Mouse (Mus musculus) kidney, adult 11 months (tissue): Measurements from ENCODE around the gene Slc25a26.
A peak's percentile ranks its signal among the peaks of the same experiment; 100 is the strongest.
"Not testable (repeated sequence)": the region's sequence is repeated elsewhere in the genome, so short reads cannot be mapped to it uniquely, and the experiment has no call there.

Experiments
- DNase-seq: peaks from one replicate; pipeline ENCODE4 v3.0.0; 2022

The Slc25a26 gene

GRCm38 (mm10) chr6:94553085-94553484 lies 53.0 kb downstream of the Slc25a26 start:
- DNase-seq: no peak

DNA sequence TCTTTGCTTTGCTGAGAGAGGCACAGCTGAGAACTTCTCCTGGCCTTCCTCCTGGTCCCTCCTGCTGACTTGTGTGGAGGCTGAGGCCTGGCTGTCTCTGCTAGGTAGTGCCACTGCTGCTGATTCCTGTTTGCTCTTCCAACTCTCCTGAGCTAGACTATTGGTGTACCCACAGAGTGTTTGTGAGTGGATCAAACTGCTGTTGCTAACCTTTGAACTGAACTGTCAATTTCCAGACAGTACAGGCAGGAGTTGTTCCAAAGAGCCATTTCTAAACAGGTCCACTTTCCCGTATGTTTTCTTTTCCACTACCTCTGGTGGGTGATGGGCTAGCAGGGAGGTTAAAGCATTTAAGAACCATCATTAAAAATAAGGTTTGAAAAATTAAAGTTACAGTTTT lies 58.5 kb downstream of the Slc25a26 start:
- not testable (repeated sequence) for DNase-seq

DNA sequence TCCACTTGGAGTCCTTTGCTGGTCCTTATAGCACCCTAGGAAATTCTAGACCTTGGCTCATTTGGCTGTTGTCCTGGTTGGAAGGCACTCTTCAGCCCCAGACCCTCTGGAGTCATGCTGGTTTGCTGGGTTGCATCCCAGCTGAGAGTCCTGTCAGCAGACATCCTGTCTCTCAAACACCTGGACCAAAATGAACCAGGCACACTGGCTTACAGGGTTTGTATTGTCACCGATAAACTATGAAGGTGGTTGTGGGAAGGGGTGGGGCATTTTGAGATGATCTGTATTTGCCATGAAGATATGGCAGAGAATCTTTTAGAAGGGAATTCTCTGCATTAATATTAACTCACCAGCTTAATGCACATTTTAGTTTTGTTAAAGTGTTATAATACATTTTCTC lies 60.8 kb downstream of the Slc25a26 start:
- no peak for DNase-seq

DNA sequence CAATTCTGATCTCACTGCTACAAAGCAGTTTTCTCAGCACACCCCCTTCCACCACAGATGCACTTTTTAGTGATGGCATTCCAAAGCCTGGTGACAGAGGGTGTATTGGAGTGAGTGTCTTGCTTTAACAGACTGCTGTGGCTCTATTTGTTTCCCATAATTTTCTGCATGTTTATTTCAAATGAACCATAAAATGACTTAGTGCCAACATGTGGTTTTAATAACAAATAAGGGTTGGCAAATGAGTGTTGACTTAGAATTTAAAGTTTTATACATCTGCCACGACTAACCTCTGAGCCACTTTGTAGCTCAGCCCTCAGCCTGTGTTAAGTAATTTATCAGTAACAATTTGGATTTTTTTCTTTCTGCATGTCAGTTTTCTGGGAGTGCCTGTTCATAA lies 61.2 kb downstream of the Slc25a26 start:
- DNase-seq: no peak

DNA sequence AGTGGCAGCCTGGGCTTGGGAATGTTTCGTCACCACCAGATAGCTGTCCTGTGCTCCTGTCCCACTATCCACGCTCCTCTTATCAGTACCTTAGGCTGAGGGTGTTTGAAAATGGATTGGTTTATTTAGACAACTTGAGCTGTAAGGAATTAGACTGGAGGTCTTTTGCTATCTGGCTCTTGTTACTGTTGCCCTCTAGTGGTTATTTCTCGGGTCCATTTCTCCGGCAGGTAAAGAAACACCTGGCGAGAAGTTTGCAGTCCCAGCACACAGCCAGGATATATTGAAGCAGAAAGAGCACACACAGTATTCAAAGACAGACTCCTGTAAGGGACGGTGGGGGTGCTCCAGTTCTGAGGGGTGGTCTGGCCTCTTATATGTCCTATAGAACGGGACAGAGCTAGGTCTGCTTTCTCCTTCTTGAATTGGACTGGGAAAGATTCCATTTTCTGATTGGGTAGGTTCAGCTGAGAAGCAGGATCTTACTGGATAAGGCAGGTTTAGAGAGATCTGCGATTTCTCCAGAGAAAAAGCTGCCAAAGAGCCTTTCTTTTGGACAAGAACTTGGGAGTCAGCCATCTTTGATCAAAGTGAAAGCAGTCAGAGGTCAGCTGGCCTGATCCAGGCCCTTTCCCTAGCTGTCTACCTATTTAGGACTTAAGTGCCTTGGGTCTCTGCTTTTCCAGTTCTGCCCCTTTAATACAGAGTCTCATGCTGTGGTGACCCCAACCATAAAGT lies 63.2 kb downstream of the Slc25a26 start:
- no peak for DNase-seq

DNA sequence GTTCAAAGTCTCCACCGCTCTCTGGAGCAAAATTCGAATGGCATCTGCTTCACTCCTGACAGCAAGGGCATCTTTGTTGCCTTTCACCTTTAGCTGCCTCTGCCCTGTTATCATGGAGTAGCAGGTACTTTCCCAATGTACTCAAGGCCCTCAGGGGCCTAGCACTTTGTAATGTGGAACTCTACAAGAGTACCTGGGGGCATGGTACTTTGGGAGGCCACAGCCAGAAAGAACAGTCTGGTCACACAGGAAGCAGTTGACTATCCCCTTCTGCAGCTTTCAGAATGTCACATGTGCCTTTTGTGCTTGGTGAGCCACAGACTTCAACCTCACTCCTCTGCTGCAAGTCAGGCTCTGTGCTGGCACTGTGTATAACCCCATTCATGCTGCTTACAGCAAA lies 65.6 kb downstream of the Slc25a26 start:
- DNase-seq: no peak

DNA sequence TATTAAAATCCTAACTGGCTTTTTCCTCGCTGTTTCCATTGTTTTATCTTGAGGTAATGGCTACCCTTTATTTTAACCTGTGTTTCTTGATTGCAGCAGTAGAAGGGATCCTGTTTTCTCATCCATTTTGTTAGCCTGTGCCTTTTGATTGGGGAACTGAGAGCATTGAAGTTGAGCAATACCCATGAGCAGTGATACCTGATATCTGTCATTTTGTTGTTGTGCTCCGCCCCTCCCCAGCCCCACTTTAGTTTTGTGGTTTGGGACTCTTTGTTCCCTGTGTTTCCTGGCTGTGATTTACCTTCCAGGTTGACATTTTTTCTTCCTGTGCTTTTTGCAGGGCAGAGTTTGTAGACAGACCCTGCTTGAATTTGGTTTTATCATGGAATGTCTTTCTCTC lies 67.9 kb downstream of the Slc25a26 start:
- DNase-seq: no peak

DNA sequence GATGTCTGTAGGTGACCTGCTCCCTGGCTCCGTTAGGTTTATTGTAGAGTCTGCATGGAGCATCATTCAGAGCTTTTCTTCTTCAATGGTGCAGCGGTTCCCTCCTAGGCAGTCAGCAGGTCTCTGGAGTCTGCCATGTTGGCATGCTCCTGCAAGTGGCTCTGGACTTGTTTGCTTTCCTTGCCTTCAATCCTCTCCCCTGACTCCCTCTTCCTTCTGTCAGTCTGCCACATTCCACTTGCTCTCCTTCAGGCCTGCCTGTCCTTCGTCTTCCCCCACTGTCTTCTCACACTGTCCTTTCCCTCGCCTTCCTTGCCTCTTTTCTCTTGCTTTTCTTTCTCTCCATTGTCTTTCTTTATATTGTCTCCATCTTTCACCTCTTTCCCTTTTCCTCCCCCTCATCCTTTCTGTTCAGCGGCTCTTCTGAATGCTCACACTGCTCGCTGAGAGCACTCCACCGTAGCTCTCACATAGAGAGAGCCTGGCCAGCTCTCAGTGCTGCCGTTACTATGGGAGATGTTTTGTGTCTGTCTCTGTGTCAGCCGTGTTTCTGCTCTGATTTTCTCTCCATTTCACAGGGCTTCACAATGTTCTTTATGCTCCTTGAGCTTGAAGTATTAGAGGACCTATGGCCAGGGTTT lies 75.5 kb downstream of the Slc25a26 start:
- no peak for DNase-seq

- DNase-seq: no peak
Measured at GRCm38 (mm10) chr6:94577991-94578390, 77.9 kb downstream of the Slc25a26 start.

DNA sequence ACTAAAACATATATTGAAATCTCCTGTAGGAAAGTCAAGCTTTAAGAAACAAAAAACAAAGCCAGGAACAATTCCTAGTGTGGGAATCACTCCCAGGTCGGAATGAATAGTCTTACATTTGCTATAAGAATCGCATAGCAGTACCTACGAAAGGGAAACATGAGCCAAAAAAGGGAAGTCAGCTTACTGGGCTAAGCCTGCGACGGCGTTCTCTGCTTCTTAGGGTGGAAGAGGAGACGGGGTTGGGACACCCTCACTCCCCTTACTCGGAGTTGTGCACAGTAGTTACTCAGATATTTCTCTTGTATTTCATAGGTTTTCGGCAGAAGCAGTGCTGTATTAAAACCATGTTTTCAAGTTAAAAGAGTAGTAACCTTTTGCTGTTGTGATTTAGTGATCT lies 81.9 kb downstream of the Slc25a26 start:
- DNase-seq: no peak

GRCm38 (mm10) chr6:94584147-94584695 lies 84.1 kb downstream of the Slc25a26 start:
- DNase-seq: no peak

GRCm38 (mm10) chr6:94584976-94585375 lies 84.8 kb downstream of the Slc25a26 start:
- DNase-seq: no peak

DNA sequence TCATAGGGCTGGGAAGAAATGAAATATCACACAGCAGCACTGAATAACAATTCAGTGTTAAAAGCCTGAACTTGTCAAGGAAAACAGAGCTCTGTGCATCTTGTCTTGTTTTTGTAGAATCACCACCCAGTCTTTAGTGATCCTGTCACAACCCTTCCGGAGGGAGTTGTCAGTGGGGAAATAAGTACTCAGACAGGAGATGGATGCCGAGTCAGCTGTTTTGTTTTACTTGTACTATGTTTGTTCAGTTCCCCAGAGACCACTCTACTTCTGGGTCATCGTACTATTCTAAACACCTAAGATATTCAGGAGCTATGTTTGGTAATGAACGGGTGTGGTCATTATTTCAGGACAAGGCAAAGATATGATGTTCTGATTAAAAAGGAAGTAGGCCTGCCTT lies 88.2 kb downstream of the Slc25a26 start:
- no peak for DNase-seq

DNA sequence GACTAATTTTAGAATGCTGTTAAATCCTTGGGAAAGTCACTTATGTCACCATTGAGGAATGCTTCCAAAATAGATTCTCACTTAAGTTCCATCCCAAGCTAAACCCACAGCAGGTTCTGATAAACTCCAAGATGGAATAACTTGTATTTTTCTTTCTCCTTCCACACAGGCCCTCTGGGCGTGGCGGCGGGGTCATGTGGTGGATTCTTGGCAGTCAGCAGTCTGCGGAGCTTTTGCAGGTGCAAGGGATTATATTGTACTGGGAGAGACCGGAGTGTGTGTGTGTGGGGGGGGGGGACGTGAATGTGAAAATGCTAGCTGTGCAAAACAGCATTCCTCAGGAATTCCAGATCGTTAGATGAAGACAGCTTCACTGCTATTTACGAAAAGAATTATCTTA lies 92.1 kb downstream of the Slc25a26 start:
- DNase-seq: no peak

- DNase-seq: no peak
Measured at GRCm38 (mm10) chr6:94592710-94593109, 92.6 kb downstream of the Slc25a26 start.

DNA sequence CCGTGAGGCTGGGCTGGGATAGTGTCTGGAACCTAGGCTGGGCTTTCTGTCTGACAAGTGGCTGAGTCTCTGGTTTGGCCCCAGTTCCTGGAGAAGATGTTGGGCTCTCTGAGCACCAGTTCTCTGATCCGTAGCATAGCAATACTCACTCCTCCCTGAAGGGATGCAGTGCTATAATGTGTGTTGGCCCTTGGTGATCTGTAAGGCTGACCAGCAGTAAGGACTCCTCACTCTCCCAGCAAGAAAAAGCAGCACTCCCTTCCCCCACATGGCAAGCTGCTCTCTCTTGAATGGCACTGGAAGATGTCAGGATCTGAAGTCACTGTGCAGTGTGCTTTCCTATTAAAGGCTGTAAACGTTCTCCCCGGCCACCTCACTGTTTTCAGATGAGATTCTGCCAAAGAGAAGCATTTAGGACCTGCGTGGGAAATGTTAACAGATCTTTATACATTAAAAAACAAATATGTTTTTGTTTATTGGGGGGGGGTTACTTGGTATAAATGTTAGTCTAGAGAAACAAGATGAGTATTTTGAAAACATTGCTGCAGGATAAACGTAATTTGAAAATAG lies 94.0 kb downstream of the Slc25a26 start:
- DNase-seq: no peak

DNA sequence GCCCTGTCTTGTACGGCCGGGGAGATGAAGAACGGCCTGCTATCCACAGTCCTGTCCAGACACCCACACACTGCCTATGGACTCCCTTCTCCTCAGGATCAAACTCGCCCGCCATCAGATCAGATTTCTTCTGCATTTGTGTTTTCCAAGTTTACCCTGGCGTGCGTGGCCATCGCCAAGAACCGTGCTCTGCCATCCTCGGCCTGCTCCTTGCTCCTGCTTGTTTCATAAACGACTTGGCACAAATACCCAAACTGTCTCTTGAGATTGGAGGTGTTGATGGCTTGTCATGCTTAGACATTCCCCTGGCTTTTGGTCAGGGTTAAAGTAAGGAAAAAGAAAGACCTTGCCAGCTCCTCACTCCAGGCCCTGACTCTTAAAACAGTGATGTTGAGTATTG lies 94.6 kb downstream of the Slc25a26 start:
- DNase-seq: no peak

GRCm38 (mm10) chr6:94595206-94595605 lies 95.1 kb downstream of the Slc25a26 start:
- no peak for DNase-seq

- no peak for DNase-seq
Measured at GRCm38 (mm10) chr6:94596051-94596760, 96.1 kb downstream of the Slc25a26 start.

DNA sequence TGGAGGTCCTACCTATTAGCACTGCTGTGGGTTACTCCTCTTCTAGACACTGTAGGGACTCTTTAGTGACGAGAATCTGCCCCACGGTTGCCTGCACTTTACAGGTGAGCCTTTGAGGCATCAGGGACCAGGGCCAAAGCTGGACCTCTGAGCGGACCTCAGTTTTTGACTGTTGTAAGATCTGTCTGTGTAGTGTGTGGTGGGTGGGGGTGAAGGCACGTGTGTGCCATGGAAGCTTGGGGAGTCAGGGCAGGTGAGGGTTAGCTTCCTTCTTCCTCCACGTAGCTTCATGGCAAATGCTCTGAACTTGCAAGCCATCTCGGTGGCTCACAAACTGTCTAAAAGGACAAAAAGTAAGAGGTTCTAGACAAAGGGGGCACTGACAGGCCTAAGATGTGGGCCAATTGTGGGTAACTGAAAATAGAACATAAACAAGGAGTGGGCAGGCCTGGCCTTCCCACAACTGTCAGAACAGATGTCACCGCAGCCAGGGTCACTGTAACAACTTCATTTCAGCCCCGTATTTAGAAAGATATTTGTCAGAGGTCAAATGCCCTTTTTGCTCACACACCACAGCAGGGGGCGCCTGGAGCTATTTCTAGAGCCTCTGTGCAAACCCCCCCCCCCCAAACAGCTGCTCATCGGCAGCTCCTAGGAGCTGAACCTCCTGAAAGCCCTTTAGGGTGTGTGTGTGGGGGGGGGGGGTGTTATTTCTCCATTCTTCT lies 96.8 kb downstream of the Slc25a26 start:
- no peak for DNase-seq

GRCm38 (mm10) chr6:94598421-94598820 lies 98.3 kb downstream of the Slc25a26 start:
- DNase-seq: no peak

DNA sequence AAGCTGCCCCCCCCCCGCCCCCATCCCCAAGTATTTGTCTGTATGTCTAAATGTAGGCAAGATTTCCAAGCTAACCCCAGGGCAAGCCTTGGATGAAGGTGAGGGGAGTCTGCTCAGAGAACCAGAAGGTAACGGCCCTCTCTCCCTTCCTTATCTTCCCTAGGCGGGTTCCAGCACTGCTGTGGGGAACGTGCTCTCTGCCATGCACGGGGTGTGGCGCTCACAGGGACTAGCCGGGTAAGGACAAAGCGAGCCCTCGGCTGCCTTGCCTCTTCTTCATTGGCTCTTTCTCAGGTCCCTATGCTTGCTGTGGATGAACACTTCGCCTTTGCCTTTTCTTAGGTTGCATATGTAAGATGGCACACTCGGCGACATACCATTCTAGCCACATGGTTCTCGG lies 98.9 kb downstream of the Slc25a26 start:
- no peak for DNase-seq

DNA sequence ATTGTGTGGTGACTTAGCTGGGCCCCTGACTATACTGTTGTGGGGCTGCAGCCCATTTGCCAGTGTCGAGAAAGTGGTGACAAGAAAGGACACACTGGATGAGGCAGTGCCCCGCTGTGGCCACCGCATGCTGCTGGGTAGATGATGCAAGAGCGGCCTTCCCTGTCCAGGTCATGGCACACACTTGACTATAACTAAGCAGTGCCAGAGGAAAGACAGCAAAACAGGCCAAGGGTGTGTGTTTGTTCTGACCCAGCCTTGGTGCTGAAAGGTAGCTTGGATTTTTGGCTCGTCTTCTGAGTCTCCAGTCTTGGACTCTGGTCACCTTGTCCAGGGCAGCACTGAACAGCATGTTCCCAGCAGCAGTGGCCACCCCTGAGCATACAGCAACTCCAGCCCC lies 101.0 kb downstream of the Slc25a26 start:
- peak; percentile 52 for DNase-seq
